Mouse (Mus musculus) kidney, postnatal 0 days (tissue): ENCODE data around the gene Kif16b. TPM values are rescaled to one million over a fixed set of nuclear protein-coding genes. Genes with fewer than 3 reads are reported as not detected.

ENCODE experiments used
- ATAC-seq: fragments of 200-750 bp; cut with Nextera tagmentation; replicated peaks from 2 replicates; pipeline ENCODE4 v1.8.0; 2017; ENCODE audit warnings: low read depth, moderate number of reproducible peaks, moderate TSS enrichment, moderate library complexity; ENCODE audit not compliant: low FRiP score
- DNase-seq: peaks from one replicate; pipeline ENCODE4 v3.0.0-alpha.2; 2016; ENCODE audit warnings: low spot score
- H3K27ac ChIP-seq: fragments of 300-500 bp; sonication (generic); 2 replicates; pipeline ENCODE4 v1.5.1; 2014; ENCODE audit warnings: mild to moderate bottlenecking
- H3K27me3 ChIP-seq: fragments of 300-500 bp; sonication (generic); 2 replicates; pipeline ENCODE4 v1.6.1; 2014; ENCODE audit warnings: low read length, mixed read lengths; ENCODE audit not compliant: insufficient read depth
- H3K36me3 ChIP-seq: fragments of 300-500 bp; sonication (generic); 2 replicates; pipeline ENCODE4 v1.6.1; 2014; ENCODE audit warnings: low read length, mixed read lengths; ENCODE audit not compliant: insufficient read depth
- H3K4me1 ChIP-seq: fragments of 300-500 bp; sonication (generic); replicated peaks from 2 replicates; pipeline ENCODE4 v1.6.1; 2014; ENCODE audit warnings: antibody characterized with exemption, low read length, mixed read lengths; ENCODE audit not compliant: insufficient read depth
- H3K4me2 ChIP-seq: fragments of 300-500 bp; sonication (generic); 2 replicates; pipeline ENCODE4 v1.6.1; 2014; ENCODE audit warnings: mild to moderate bottlenecking, low read length, moderate library complexity, mixed read lengths
- H3K4me3 ChIP-seq: fragments of 300-500 bp; sonication (generic); replicated peaks from 2 replicates; pipeline ENCODE4 v1.5.1; 2014; ENCODE audit warnings: low read depth, low read length
- H3K9ac ChIP-seq: fragments of 300-500 bp; sonication (generic); 2 replicates; pipeline ENCODE4 v1.6.1; 2014; ENCODE audit warnings: low read depth, low read length
- H3K9me3 ChIP-seq: fragments of 300-500 bp; sonication (generic); replicated peaks from 2 replicates; pipeline ENCODE4 v1.6.1; 2016; ENCODE audit warnings: low read length, inconsistent platforms, mixed read lengths
- CTCF ChIP-seq: IDR thresholded peaks from 2 replicates; pipeline ENCODE4 v1.5.1; 2016; ENCODE audit warnings: antibody characterized with exemption, low read depth, mild to moderate bottlenecking, moderate library complexity
- WGBS: fragments of 180-500 bp; shearing (Covaris S2); extraction: QIAGEN DNeasy Blood & Tissue Kit; methylation state at CpG from one replicate; pipeline ENCODE4 v1.1.7; 2014; 5-methylcytosine and 5-hydroxymethylcytosine counted together
- polyA plus RNA-seq: library from polyadenylated mRNA; unstranded; fragments of >200 nt; fragmentation: Nextera tagmentation; extraction: Ambion mirVana; gene quantifications from 2 replicates; pipeline ENCODE4 v1.2.1, GENCODE M21; 2015

The Kif16b gene
- 18.9 and 21.8 TPM in 2 replicates for polyA plus RNA-seq

GRCm38 (mm10) chr2:142900862-142901805 lies at the start of gene Kif16b:
Gene Kif16b (minus strand): TSS chr2:142901531.
- Histone ChIP-seq H3K4me2 (peak within 1 kb of the TSS; percentile 95), H3K9ac (peak within 1 kb of the TSS; percentile 82), H3K4me1 (peaks cover 5% of the 10 kb centered on the region; the same call in 1 of the 2 replicates), H3K4me3 (peak within 1 kb of the TSS; percentile 87), H3K9me3 (no peaks in the 10 kb centered on the region), H3K27me3 (no peaks in the 10 kb centered on the region), H3K27ac (peak within 1 kb of the TSS; percentile 67), H3K36me3 (no peaks in the 10 kb centered on the region)
- peak; percentile 95 for ATAC-seq
- whole genome bisulfite sequencing, result under 1% methylated on average over 64 of the region's 64 CpGs
- TF ChIP-seq CTCF, result no peak
- peak; percentile 94 for DNase-seq

GRCm38 (mm10) chr2:142940899-142941642 lies 39.7 kb upstream of the Kif16b start:
- Histone ChIP-seq H3K4me1 (no peaks in the 10 kb centered on the region), H3K36me3 (no peaks in the 10 kb centered on the region), H3K9me3 (no peaks in the 10 kb centered on the region), H3K9ac (no peak overlapping the region), H3K27me3 (no peaks in the 10 kb centered on the region), H3K4me3 (no peak overlapping the region), H3K27ac (no peak overlapping the region), H3K4me2 (no peak overlapping the region)
- no peak for TF ChIP-seq CTCF
- ATAC-seq, result 0 out of 2 replicates have a peak, but pooled peaks have one; percentile 29
- peak; percentile 81 for DNase-seq
- WGBS, result 22% methylated on average over 6 of the region's 6 CpGs

- TF ChIP-seq CTCF, result no peak
- no peaks in the 10 kb centered on the region for H3K27me3 ChIP-seq
- ATAC-seq (no peak), DNase-seq (no peak)
- H3K27ac ChIP-seq, result no peak overlapping the region
- 80% methylated on average over 4 of the region's 4 CpGs for WGBS
- no peaks in the 10 kb centered on the region for H3K36me3 ChIP-seq
- no peak overlapping the region for H3K4me3 ChIP-seq
- no peaks in the 10 kb centered on the region for H3K9me3 ChIP-seq
- H3K4me2 ChIP-seq, result no peak overlapping the region
- no peak overlapping the region for H3K9ac ChIP-seq
- no peaks in the 10 kb centered on the region for H3K4me1 ChIP-seq
These were observed 29.1 kb upstream of the Kif16b start for GRCm38 (mm10) chr2:142930445-142930844.

- DNase-seq (peak; percentile 8), ATAC-seq (no peak)
- Histone ChIP-seq H3K4me1 (no peaks in the 10 kb centered on the region), H3K36me3 (no peaks in the 10 kb centered on the region), H3K27ac (no peak overlapping the region), H3K27me3 (no peaks in the 10 kb centered on the region), H3K9ac (no peak overlapping the region), H3K4me3 (no peak overlapping the region), H3K4me2 (no peak overlapping the region), H3K9me3 (no peaks in the 10 kb centered on the region)
- no peak for TF ChIP-seq CTCF
- WGBS, result 77% methylated on average over 10 of the region's 10 CpGs
These were observed 28.1 kb upstream of the Kif16b start for GRCm38 (mm10) chr2:142929226-142930112.

GRCm38 (mm10) chr2:142910808-142911388 lies 9.6 kb upstream of the Kif16b start:
- no peaks in the 10 kb centered on the region for H3K9me3 ChIP-seq
- DNase-seq (no peak), ATAC-seq (no peak)
- 91% methylated on average over 3 of the region's 3 CpGs for WGBS
- no peak overlapping the region for H3K4me2 ChIP-seq
- H3K4me1 ChIP-seq, result no peaks in the 10 kb centered on the region
- no peak for TF ChIP-seq CTCF
- H3K9ac ChIP-seq, result no peak overlapping the region
- H3K4me3 ChIP-seq, result no peak overlapping the region
- H3K36me3 ChIP-seq, result no peaks in the 10 kb centered on the region
- H3K27ac ChIP-seq, result no peak overlapping the region
- no peaks in the 10 kb centered on the region for H3K27me3 ChIP-seq
